Mouse (Mus musculus) midbrain, embryonic 13.5 days (tissue): ENCODE measurements around the gene Spata16. TPM values are rescaled to one million over a fixed set of nuclear protein-coding genes. Genes with fewer than 3 reads are reported as not detected.

Experiments
- ATAC-seq: fragments of 200-750 bp; cut with Nextera tagmentation; 2 replicates; pipeline ENCODE4 v1.8.0; 2017; ENCODE audit warnings: mild to moderate bottlenecking, moderate TSS enrichment, moderate library complexity
- H3K27ac ChIP-seq: fragments of 300-500 bp; sonication (generic); 2 replicates; pipeline ENCODE4 v1.5.1; 2015; ENCODE audit warnings: inconsistent platforms, mild to moderate bottlenecking, moderate library complexity
- H3K27me3 ChIP-seq: fragments of 300-500 bp; sonication (generic); 2 replicates; pipeline ENCODE4 v1.6.1; 2015; ENCODE audit warnings: mild to moderate bottlenecking, inconsistent platforms
- H3K36me3 ChIP-seq: fragments of 300-500 bp; sonication (generic); 2 replicates; pipeline ENCODE4 v1.6.1; 2015; ENCODE audit warnings: mild to moderate bottlenecking, inconsistent platforms
- H3K4me1 ChIP-seq: fragments of 300-500 bp; sonication (generic); replicated peaks from 2 replicates; pipeline ENCODE4 v1.6.1; 2015; ENCODE audit warnings: inconsistent platforms
- H3K4me2 ChIP-seq: fragments of 300-500 bp; sonication (generic); replicated peaks from 2 replicates; pipeline ENCODE4 v1.6.1; 2015; ENCODE audit warnings: moderate library complexity, mild to moderate bottlenecking, inconsistent platforms
- H3K4me3 ChIP-seq: fragments of 300-500 bp; sonication (generic); replicated peaks from 2 replicates; pipeline ENCODE4 v1.5.1; 2015; ENCODE audit warnings: mild to moderate bottlenecking, inconsistent platforms
- H3K9ac ChIP-seq: fragments of 300-500 bp; sonication (generic); replicated peaks from 2 replicates; pipeline ENCODE4 v1.6.1; 2015; ENCODE audit warnings: mild to moderate bottlenecking, inconsistent platforms
- H3K9me3 ChIP-seq: fragments of 300-500 bp; sonication (generic); 2 replicates; pipeline ENCODE4 v1.6.1; 2016; ENCODE audit warnings: mild to moderate bottlenecking, inconsistent platforms
- WGBS: fragments of 180-500 bp; shearing (Covaris S2); methylation state at CpG from one replicate; pipeline ENCODE4 v1.1.7; 2015; 5-methylcytosine and 5-hydroxymethylcytosine counted together
- polyA plus RNA-seq: library from polyadenylated mRNA; unstranded; fragments of >200 nt; fragmentation: Nextera tagmentation; extraction: Ambion mirVana; gene quantifications from 2 replicates; pipeline ENCODE4 v1.2.1, GENCODE M21; 2015

The Spata16 gene
- polyA plus RNA-seq, 1 experiment from 2014 or later, result not detected

DNA sequence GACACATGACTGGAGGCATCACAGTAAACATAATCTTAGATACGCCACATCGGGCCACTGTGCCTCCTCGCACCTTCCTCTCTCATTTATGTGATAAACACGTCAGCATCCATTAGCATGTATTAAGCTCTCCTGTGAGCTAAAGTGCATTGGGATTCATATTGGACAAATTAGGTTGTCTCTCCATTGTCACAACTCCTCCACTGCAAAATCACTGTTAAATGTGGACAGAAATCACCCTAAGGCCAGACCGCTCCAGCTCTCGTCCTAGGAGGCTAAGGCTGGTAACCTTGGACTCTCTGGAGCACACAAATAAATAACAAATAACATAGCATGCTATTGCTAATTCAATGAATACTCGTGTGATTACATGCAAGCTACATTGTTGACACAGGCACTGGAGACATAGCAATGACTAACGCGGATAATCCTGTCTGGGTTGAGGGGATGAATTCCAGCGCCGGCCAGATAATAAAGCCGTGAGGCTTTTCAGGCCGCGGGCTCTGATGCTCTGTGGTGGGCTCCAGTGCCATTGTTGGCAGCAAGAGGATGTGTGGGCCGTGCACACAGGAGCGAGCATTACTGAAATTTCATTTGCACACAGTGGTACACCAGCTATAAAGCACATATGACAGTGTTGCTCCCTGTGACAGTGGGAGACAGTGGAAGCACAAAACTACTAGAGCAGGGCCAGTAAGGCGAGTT lies 197.8 kb downstream of the Spata16 start:
- Histone ChIP-seq H3K4me2 (0 out of 2 replicates have a peak overlapping the region, but pooled peaks have one; percentile 7), H3K36me3 (no peaks in the 10 kb centered on the region), H3K27me3 (no peaks in the 10 kb centered on the region), H3K27ac (peak overlapping the region; percentile 71), H3K4me1 (peaks cover 34% of the 10 kb centered on the region), H3K9ac (0 out of 2 replicates have a peak overlapping the region, but pooled peaks have one; percentile 25), H3K9me3 (no peaks in the 10 kb centered on the region), H3K4me3 (no peak overlapping the region)
- 30% methylated on average over 17 of the region's 17 CpGs for WGBS
- ATAC-seq, result peak; percentile 74

DNA sequence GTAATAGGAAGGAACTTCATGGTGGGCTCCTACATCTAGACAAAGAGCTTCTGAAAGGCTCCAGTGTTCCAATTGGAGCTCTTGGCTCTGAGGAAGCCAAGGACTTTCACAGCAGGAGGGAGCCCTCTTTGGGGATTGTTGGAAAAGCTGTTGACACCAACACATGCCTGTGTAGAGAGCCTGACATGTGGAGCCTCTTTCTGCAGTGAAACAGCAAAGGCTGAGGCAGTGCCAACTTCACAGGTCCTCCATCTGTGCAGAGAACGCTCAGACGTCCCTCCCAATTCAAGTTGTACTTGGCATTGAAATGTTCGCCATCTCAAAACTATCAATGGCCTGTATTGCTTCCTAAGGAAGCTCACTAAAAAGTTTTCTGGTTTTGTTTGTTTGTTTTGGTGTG lies 207.6 kb downstream of the Spata16 start:
- ATAC-seq, result no peak
- WGBS, result 86% methylated on average over 3 of the region's 3 CpGs
- Histone ChIP-seq H3K36me3 (no peaks in the 10 kb centered on the region), H3K4me1 (no peaks in the 10 kb centered on the region), H3K4me2 (no peak overlapping the region), H3K9ac (no peak overlapping the region), H3K27me3 (no peaks in the 10 kb centered on the region), H3K27ac (no peak overlapping the region), H3K4me3 (no peak overlapping the region), H3K9me3 (0 out of 2 replicates have a peak, but pooled peaks cover 6% of the 10 kb centered on the region)

DNA sequence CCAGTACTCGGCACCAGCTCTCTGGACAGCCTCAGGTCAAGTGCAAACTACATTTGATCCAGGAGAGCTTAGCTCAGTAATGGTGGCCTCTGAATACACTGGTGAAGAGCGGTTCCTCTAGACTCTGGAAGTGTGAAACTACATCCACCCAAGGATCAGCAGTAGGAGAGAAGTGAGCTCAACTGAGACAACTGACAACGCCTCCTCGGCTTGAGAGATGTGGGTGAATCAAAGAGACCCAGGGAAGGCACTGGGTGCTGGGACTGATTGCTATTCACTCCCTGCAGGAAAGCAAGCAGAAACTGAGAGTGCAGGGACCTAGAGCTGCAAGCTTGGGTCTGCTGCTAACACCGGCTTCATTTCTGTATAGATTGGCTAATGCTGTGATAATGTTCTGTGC lies 210.5 kb downstream of the Spata16 start:
- H3K4me3 ChIP-seq, result no peak overlapping the region
- 92% methylated on average over 5 of the region's 5 CpGs for WGBS
- H3K36me3 ChIP-seq, result no peaks in the 10 kb centered on the region

GRCm38 (mm10) chr3:26850207-26850606 lies 212.8 kb downstream of the Spata16 start:
- H3K36me3 ChIP-seq, result no peaks in the 10 kb centered on the region
- no peak overlapping the region for H3K4me3 ChIP-seq
- peaks cover 12% of the 10 kb centered on the region for H3K4me1 ChIP-seq
- H3K9me3 ChIP-seq, result 0 out of 2 replicates have a peak, but pooled peaks cover 6% of the 10 kb centered on the region
- no peak overlapping the region for H3K27ac ChIP-seq
- H3K27me3 ChIP-seq, result no peaks in the 10 kb centered on the region
- peak; percentile 65; the same call in 1 of the 2 replicates for ATAC-seq
- no peak overlapping the region for H3K9ac ChIP-seq
- no peak overlapping the region for H3K4me2 ChIP-seq

More for the DNA sequence above, 210.5 kb downstream of the Spata16 start:
- H3K9me3 ChIP-seq, result 0 out of 2 replicates have a peak, but pooled peaks cover 6% of the 10 kb centered on the region
- peaks cover 12% of the 10 kb centered on the region for H3K4me1 ChIP-seq
- H3K9ac ChIP-seq, result no peak overlapping the region
- no peak overlapping the region for H3K27ac ChIP-seq
- no peak overlapping the region for H3K4me2 ChIP-seq
- H3K27me3 ChIP-seq, result no peaks in the 10 kb centered on the region
- no peak for ATAC-seq

DNA sequence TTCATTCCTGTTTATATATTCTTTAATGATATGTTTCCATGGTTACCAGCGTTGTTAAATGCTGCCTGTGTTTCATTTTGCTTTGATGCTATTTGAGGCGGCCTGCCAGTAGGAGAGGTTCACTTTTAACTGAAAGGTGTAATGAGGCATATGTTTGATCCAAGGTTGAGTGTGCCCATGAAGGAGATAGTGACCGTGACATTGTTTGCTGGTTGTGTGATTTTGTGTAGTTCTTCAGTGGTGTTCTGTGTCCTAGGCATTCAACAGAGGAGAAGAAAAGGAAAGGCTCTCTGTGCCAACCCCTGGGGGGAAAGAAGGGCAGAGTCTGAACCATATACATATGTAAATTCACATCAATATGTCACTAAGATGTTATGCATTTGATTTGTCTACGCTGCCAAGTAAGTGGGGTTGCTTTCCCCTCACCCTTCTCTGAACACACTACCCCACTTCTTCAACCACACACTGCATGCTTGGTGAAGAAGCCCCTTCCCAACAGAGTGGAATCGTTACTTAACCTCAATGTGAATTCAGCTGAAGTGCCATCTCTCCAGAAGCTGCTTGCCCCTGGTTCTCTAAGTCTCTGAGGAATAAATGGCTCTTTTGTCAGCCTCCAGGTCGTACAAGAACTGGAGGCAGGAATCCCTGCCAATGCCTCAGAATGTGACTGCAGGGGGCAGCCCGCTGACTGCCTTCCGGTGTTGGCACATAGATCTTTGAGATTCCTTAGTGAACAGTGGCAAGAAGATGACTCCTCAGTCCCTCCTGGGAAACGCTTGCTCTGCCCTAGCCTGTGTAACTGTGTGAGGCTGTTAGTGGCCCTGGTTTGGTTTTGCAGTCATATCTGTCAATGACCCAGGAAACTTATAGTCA lies 213.5 kb downstream of the Spata16 start:
- H3K27me3 ChIP-seq, result no peaks in the 10 kb centered on the region
- H3K9me3 ChIP-seq, result 0 out of 2 replicates have a peak, but pooled peaks cover 6% of the 10 kb centered on the region
- H3K4me3 ChIP-seq, result no peak overlapping the region
- no peak overlapping the region for H3K4me2 ChIP-seq
- H3K36me3 ChIP-seq, result no peaks in the 10 kb centered on the region
- ATAC-seq, result peak; percentile 79
- H3K4me1 ChIP-seq, result peaks cover 12% of the 10 kb centered on the region
- H3K9ac ChIP-seq, result no peak overlapping the region
- WGBS, result 29% methylated on average over 9 of the region's 9 CpGs
- peak overlapping the region; percentile 65 for H3K27ac ChIP-seq

DNA sequence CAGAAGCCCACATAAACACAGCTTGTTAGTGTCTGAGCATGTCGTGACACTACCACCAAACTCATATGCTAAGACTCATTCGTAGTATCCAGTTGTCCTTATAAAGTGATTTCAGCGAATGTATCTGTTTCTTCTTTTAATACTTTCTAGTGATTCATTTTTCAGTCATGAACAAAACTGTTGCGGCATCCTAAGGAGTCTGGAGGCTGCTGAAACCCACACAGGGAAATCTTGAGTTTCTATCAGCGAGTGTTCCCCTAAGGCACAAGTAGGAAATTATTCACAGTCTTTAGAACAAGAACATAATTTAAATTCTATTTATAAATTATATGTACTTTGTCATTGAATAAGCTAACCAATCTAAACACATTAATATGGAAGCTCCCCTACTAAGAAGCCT lies 216.1 kb downstream of the Spata16 start:
- WGBS, result 92% methylated on average over 5 of the region's 5 CpGs
- no peak overlapping the region for H3K27ac ChIP-seq
- no peak overlapping the region for H3K9ac ChIP-seq
- ATAC-seq, result no peak
- H3K4me1 ChIP-seq, result peaks cover 12% of the 10 kb centered on the region
- H3K4me2 ChIP-seq, result no peak overlapping the region
- H3K9me3 ChIP-seq, result 0 out of 2 replicates have a peak, but pooled peaks cover 6% of the 10 kb centered on the region
- no peaks in the 10 kb centered on the region for H3K36me3 ChIP-seq
- H3K27me3 ChIP-seq, result no peaks in the 10 kb centered on the region
- no peak overlapping the region for H3K4me3 ChIP-seq

- Histone ChIP-seq H3K9me3 (no peaks in the 10 kb centered on the region), H3K36me3 (no peaks in the 10 kb centered on the region), H3K27me3 (no peaks in the 10 kb centered on the region), H3K9ac (no peak overlapping the region), H3K4me3 (no peak overlapping the region), H3K4me1 (0 out of 2 replicates have a peak, but pooled peaks cover 3% of the 10 kb centered on the region), H3K4me2 (no peak overlapping the region), H3K27ac (no peak overlapping the region)
- 80% methylated on average over 2 of the region's 2 CpGs for WGBS
- ATAC-seq, result no peak
Observed at GRCm38 (mm10) chr3:26874706-26875105, 237.3 kb downstream of the Spata16 start.

DNA sequence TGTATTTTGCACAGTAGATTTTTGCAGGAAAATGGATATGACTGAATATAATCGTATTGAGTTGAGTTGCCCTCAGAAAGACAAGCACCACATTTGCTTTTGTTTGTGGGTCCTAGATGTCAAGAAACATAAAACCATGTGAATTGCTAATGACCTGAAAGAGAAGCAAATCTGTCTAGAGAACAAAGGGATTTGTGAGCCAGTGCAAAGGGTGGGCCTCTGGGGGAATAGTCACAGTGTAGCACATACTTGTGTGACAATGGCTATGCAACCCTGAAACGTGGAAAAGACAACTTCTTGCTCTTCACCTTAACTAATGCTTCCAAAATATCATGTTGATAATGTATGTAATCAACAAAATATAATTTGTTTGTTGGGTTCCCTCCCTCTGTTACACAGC lies 239.9 kb downstream of the Spata16 start:
- no peak for ATAC-seq
- WGBS, result 30% methylated on average over 2 of the region's 2 CpGs
- no peak overlapping the region for H3K9ac ChIP-seq
- no peak overlapping the region for H3K27ac ChIP-seq
- no peak overlapping the region for H3K4me3 ChIP-seq
- no peak overlapping the region for H3K4me2 ChIP-seq
- no peaks in the 10 kb centered on the region for H3K9me3 ChIP-seq
- no peaks in the 10 kb centered on the region for H3K36me3 ChIP-seq
- H3K27me3 ChIP-seq, result no peaks in the 10 kb centered on the region
- H3K4me1 ChIP-seq, result 0 out of 2 replicates have a peak, but pooled peaks cover 3% of the 10 kb centered on the region

DNA sequence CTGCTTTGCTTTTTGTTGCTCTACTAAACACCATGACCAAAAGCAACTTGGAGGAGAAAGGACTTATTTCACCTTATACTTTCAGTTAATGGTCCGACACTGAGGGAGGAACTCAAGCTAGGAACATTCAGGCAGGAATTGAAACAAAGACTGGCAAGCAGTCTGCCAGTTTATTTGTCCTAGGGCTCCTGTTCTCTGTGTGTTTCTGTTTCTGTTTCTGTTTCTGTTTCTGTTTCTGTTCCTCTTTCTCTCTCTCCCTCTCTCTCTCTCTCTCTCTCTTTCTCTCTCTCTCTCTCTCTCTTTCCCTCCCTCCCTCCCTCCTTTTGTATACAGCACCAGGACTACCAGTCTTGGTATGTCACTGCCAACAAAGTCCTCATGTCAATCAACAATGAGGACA lies 279.2 kb downstream of the Spata16 start:
- H3K9me3 ChIP-seq, result no peaks in the 10 kb centered on the region
- H3K27ac ChIP-seq, result no peak overlapping the region
- H3K4me2 ChIP-seq, result no peak overlapping the region
- no peaks in the 10 kb centered on the region for H3K4me1 ChIP-seq
- no peaks in the 10 kb centered on the region for H3K36me3 ChIP-seq
- H3K27me3 ChIP-seq, result no peaks in the 10 kb centered on the region
- no peak overlapping the region for H3K9ac ChIP-seq
- 78% methylated on average over 1 of the region's 1 CpGs for WGBS
- H3K4me3 ChIP-seq, result no peak overlapping the region
- ATAC-seq, result no peak

- Histone ChIP-seq H3K9me3 (no peaks in the 10 kb centered on the region), H3K4me1 (no peaks in the 10 kb centered on the region), H3K27ac (no peak overlapping the region), H3K36me3 (no peaks in the 10 kb centered on the region), H3K27me3 (no peaks in the 10 kb centered on the region), H3K9ac (no peak overlapping the region), H3K4me2 (no peak overlapping the region), H3K4me3 (no peak overlapping the region)
- no peak for ATAC-seq
- 24% methylated on average over 7 of the region's 7 CpGs for WGBS
Observed at GRCm38 (mm10) chr3:26920986-26921385, 283.6 kb downstream of the Spata16 start.

GRCm38 (mm10) chr3:26921576-26921975 lies 284.2 kb downstream of the Spata16 start:
- Histone ChIP-seq H3K9me3 (no peaks in the 10 kb centered on the region), H3K27ac (no peak overlapping the region), H3K36me3 (no peaks in the 10 kb centered on the region), H3K4me3 (no peak overlapping the region), H3K27me3 (no peaks in the 10 kb centered on the region), H3K4me2 (no peak overlapping the region), H3K4me1 (no peaks in the 10 kb centered on the region), H3K9ac (no peak overlapping the region)
- WGBS, result 91% methylated on average over 2 of the region's 2 CpGs
- ATAC-seq, result no peak

DNA sequence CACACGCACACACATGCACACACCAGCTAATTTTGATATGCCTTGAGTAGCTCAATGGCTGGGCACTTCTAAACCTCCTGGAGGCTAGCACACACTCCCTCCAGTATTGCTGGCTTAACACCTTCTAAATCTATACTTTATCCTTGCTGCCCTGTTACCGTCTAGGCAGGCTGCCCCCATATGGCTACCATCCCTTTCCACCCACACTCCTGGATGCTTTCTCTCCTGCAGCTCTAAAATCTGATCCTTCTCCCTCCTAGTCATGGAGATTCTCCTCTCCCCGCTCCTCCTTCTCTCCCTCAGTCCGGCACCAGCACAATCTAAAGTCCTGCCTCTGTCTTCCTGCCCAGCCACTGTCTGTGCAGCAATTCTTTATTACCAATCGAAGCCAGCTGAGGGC lies 286.0 kb downstream of the Spata16 start:
- Histone ChIP-seq H3K9ac (no peak overlapping the region), H3K27ac (no peak overlapping the region), H3K4me3 (no peak overlapping the region), H3K36me3 (no peaks in the 10 kb centered on the region), H3K9me3 (no peaks in the 10 kb centered on the region), H3K4me1 (no peaks in the 10 kb centered on the region), H3K27me3 (no peaks in the 10 kb centered on the region), H3K4me2 (no peak overlapping the region)
- WGBS, result 88% methylated on average over 5 of the region's 5 CpGs
- ATAC-seq, result no peak
